Mouse (Mus musculus): Measurements from ENCODE around the gene Tchh. TPM values are rescaled to one million over a fixed set of nuclear protein-coding genes. Genes with fewer than 3 reads are reported as not detected.
"Not testable (repeated sequence)": the region's sequence is repeated elsewhere in the genome, so short reads cannot be mapped to it uniquely, and the experiment has no call there.

Tchh gene
- polyA plus RNA-seq (2016; fragmentation: Nextera tagmentation; extraction: Ambion mirVana) = 0.11 and 0.16 TPM in 2 replicates

DNA sequence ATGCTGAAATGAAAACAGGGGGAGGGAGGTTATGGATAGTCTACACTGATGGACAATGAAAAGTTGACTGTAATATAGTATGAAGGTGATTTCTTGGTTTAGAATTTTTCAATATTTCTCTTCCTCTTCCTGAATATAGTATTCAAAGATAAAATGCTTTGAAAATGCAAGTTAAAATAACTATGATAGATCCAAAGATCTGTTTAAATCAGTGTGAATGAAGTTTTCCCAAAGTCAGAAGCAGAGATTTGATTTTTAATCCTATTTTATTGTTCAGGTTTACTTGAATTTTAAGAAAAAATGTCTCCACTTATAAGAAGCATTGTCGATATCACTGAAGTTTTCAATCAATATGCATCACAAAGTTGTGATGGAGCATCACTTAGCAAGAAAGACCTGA lies at the start of gene Tchh:
Tchh (plus strand) TSS at position 301 of the 400 bp plus-strand sequence.
- H3K4me2 ChIP-seq = no peak within 1 kb of the TSS
- peaks cover 59% of the 10 kb centered on the region for H3K27me3 ChIP-seq (replicated peaks)

DNA sequence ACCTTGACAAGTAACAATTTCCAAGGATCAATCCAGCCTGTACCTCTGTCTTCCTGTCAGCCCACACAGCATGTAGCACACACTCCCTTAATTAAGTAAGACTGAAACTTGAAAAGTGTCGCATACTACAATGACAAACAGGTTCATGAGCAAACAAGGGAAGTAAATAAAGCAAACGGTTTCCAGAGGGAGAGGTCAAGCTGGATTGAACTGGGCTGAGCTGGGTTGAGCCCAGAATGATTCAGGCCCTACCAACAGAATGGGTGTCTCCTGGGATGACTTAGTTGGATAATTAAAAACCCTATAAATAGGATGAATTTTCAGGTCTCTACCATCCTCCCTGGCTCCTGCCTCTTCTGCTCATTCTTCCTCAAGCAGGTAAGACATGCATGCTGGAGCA lies 48.8 kb upstream of the Tchh start, which contains the start of gene Rptn:
Rptn (plus strand) TSS at position 334 of the 400 bp plus-strand sequence.
- H3K9me3 ChIP-seq (replicated peaks) = no peaks in the 10 kb centered on the region
- no peaks in the 10 kb centered on the region for H3K27me3 ChIP-seq (replicated peaks)
- H3K36me3 ChIP-seq = no peaks in the 10 kb centered on the region
- H3K4me1 ChIP-seq = no peaks in the 10 kb centered on the region
- no peak for ATAC-seq
- H3K4me3 ChIP-seq = no peak within 1 kb of the TSS
- H3K9ac ChIP-seq = no peak within 1 kb of the TSS
- no peak within 1 kb of the TSS for H3K4me2 ChIP-seq
- H3K27ac ChIP-seq = no peak within 1 kb of the TSS
- 46% methylated on average over 2 of the region's 2 CpGs for WGBS (ENCODE audit: insufficient replicate concordance)

More for the DNA sequence above, at the start of gene Tchh:
- 0 out of 2 replicates have a peak, but pooled peaks cover 5% of the 10 kb centered on the region for H3K4me1 ChIP-seq
- H3K27ac ChIP-seq = no peak within 1 kb of the TSS
- H3K9me3 ChIP-seq (replicated peaks) = no peaks in the 10 kb centered on the region
- WGBS (ENCODE audit: insufficient replicate concordance) = 62% methylated on average over 1 of the region's 1 CpGs
- ATAC-seq = no peak
- no peak within 1 kb of the TSS for H3K9ac ChIP-seq
- H3K36me3 ChIP-seq = no peaks in the 10 kb centered on the region
- no peak within 1 kb of the TSS for H3K4me3 ChIP-seq

DNA sequence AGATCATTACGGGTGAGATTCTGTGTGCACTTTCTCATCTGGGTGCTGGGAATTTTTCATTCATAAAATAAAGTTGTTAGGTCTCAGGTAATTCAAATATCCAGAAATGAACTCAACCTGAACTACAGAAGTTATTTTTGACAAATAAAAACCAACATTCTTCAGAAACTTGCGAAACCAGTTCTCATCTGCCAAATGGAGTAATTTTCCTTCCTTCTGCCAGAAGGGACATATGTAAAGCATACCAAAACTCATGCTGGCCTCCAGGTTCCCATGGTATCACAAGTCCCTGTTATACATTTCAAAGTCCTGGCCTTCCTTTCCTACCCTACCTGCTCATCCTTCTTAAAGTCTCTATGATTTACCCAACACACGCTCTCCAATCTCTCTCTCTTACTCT lies 38.2 kb upstream of the Tchh start:
- 80% methylated on average over 3 of the region's 3 CpGs for WGBS (ENCODE audit: insufficient replicate concordance)
- H3K4me3 ChIP-seq = no peak overlapping the region
- H3K9ac ChIP-seq = no peak overlapping the region
- no peaks in the 10 kb centered on the region for H3K4me1 ChIP-seq
- H3K27ac ChIP-seq = no peak overlapping the region
- H3K4me2 ChIP-seq = no peak overlapping the region
- ATAC-seq = no peak
- no peaks in the 10 kb centered on the region for H3K9me3 ChIP-seq (replicated peaks)
- H3K27me3 ChIP-seq (replicated peaks) = no peaks in the 10 kb centered on the region
- no peaks in the 10 kb centered on the region for H3K36me3 ChIP-seq

DNA sequence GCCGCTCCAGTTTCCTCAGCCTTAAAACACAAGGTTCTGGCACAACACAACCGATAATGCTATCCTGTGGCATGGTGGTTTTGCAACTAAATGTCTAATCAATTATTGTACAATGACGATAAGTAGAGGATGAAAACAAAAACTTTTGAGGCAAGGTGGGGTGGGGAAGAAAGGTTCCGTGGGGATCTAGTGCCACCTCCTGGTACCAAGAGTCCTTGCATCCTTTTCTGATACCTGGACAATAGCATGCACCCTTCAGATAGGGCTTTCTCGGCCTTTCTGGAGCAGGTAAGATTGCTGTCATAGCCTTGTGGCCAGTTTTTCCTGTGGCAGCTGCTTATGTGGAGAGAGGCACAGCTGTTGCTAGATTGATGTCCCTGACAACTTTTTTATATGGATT lies 35.1 kb upstream of the Tchh start:
- Histone ChIP-seq H3K27ac (no peak overlapping the region), H3K9ac (no peak overlapping the region), H3K36me3 (no peaks in the 10 kb centered on the region), H3K9me3 (replicated peaks) (no peaks in the 10 kb centered on the region), H3K4me3 (no peak overlapping the region), H3K4me1 (no peaks in the 10 kb centered on the region), H3K4me2 (no peak overlapping the region), H3K27me3 (replicated peaks) (no peaks in the 10 kb centered on the region)
- no peak for ATAC-seq
- WGBS (ENCODE audit: insufficient replicate concordance) = 28% methylated on average over 5 of the region's 5 CpGs

DNA sequence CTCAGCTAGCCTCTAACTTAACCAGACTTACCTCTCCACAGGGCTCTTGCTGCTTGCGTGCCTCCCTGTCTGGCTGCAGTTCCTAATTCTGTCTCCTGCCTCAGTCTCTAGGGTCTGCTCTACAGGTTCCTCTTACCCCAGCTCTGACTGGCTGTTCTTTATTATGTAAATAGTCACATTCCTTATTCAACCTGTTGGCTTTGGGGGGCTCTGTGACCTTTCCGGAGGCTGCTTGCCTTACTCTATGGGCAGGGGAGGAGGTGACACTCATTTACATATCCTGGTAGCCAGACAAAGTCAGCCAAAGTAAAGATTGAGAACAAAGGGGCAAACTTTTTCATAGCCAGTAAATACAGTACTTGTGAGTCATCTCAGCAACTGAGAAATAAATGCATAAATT lies 30.2 kb upstream of the Tchh start:
- Histone ChIP-seq H3K36me3 (no peaks in the 10 kb centered on the region), H3K4me1 (no peaks in the 10 kb centered on the region), H3K9ac (no peak overlapping the region), H3K9me3 (replicated peaks) (no peaks in the 10 kb centered on the region), H3K4me3 (no peak overlapping the region), H3K27ac (no peak overlapping the region), H3K4me2 (no peak overlapping the region), H3K27me3 (replicated peaks) (no peaks in the 10 kb centered on the region)
- 29% methylated on average over 2 of the region's 2 CpGs for WGBS (ENCODE audit: insufficient replicate concordance)
- ATAC-seq = no peak

DNA sequence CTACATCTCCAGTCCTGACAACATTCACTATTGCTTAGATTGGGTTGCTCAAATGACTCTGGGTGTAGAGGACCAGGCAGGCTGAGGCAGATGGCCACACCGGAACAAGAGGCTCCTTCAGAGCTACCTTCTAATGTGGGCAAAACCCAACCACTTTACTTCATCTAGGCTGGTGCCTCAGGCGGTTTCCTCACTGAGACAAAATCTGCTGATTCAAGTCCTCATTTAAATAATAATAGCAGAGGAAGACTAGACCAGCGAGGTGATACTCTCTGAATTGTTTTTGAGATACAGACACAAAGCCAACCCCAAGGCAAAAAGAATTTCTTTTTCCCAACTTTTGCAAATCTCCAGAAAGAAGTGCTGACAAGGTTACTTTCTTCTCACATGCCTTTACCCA lies 10.5 kb upstream of the Tchh start:
- H3K27me3 ChIP-seq (replicated peaks) = no peaks in the 10 kb centered on the region
- H3K4me2 ChIP-seq = no peak overlapping the region
- no peak overlapping the region for H3K27ac ChIP-seq
- no peaks in the 10 kb centered on the region for H3K36me3 ChIP-seq
- 44% methylated on average over 3 of the region's 3 CpGs for WGBS (ENCODE audit: insufficient replicate concordance)
- H3K9me3 ChIP-seq (replicated peaks) = no peaks in the 10 kb centered on the region
- no peak for ATAC-seq
- no peak overlapping the region for H3K4me3 ChIP-seq
- no peak overlapping the region for H3K9ac ChIP-seq
- no peaks in the 10 kb centered on the region for H3K4me1 ChIP-seq

DNA sequence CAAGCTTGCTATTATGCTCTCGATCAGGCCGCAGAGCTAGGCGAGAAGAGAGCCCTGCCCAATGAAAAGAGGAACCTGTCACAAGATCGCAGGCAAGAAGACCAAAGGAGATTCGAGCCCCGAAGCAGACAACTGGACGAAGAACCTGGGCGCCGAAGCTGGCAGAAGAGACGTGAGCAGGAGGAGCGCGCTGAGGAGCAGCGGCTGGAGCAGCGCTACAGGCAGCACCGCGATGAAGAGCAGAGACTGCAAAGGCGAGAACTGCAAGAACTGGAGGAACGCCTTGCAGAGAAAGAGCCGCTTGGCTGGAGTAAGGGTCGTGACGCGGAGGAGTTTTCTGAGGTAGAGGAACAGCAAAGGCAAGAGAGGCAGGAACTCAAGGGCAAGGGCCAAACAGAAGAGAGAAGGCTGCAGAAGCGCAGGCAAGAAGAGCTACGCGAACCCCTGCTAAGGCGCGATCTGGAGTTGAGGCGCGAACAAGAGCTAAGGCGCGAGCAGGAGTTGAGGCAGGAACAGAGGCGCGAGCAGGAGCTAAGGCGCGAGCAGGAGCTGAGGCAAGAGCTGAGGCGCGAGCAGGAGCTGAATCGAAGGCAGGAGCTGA lies 1.5 kb downstream of the Tchh start:
- Histone ChIP-seq H3K27ac (no peak overlapping the region), H3K9me3 (replicated peaks) (no peaks in the 10 kb centered on the region), H3K36me3 (no peaks in the 10 kb centered on the region), H3K27me3 (replicated peaks) (peaks cover 69% of the 10 kb centered on the region), H3K4me1 (0 out of 2 replicates have a peak, but pooled peaks cover 5% of the 10 kb centered on the region), H3K9ac (no peak overlapping the region), H3K4me2 (peak overlapping the region; percentile 70), H3K4me3 (peak overlapping the region; percentile 50)
- ATAC-seq = no peak
- 2% methylated on average over 38 of the region's 38 CpGs for WGBS (ENCODE audit: insufficient replicate concordance)

DNA sequence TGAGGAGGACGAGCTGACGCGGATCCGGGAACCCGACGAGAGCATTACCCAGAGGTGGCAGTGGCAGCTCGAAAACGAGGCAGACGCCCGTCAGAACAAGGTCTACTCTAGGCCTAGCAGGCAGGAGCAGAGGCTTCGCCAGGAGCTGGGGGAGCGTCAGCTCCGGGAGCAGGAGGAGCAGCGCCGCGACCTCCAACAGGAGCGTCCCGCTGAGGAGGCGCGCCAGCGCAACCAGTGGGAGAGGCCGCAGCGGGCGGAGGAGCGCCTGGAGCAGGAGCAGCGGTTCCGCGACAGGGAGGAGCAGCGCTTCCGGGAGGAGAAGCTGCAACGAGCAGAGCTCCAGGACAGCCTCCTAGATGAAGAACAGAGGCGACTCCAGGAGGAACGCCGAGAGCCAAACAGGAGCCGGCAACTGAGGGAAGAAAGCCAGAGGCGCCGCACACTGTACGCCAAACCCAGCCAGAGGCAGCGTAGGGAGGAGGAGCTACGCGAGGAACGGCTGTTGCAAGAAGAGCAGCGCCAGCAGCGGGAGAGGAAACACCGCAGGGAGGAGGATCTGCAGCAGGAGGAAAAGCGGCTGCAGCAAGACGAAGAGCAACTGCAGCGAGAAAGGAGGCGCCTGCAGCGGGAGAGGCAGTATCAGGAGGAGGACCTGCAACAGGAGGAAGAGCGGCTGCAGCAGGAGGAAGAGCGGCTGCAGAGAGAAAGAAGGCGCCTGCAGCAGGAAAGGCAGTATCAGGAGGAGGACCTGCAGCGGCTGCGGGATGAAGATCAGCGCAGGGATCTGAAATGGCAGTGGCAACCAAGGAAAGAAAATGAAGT lies 2.4 kb downstream of the Tchh start:
- WGBS (ENCODE audit: insufficient replicate concordance) = under 1% methylated on average over 56 of the region's 56 CpGs
- peaks cover 71% of the 10 kb centered on the region for H3K27me3 ChIP-seq (replicated peaks)
- H3K27ac ChIP-seq = no peak overlapping the region
- peak; percentile 65 for ATAC-seq
- H3K4me3 ChIP-seq = peak overlapping the region; percentile 50
- H3K36me3 ChIP-seq = no peaks in the 10 kb centered on the region
- H3K9me3 ChIP-seq (replicated peaks) = no peaks in the 10 kb centered on the region
- peak overlapping the region; percentile 70 for H3K4me2 ChIP-seq
- H3K4me1 ChIP-seq = 0 out of 2 replicates have a peak, but pooled peaks cover 5% of the 10 kb centered on the region
- no peak overlapping the region for H3K9ac ChIP-seq

DNA sequence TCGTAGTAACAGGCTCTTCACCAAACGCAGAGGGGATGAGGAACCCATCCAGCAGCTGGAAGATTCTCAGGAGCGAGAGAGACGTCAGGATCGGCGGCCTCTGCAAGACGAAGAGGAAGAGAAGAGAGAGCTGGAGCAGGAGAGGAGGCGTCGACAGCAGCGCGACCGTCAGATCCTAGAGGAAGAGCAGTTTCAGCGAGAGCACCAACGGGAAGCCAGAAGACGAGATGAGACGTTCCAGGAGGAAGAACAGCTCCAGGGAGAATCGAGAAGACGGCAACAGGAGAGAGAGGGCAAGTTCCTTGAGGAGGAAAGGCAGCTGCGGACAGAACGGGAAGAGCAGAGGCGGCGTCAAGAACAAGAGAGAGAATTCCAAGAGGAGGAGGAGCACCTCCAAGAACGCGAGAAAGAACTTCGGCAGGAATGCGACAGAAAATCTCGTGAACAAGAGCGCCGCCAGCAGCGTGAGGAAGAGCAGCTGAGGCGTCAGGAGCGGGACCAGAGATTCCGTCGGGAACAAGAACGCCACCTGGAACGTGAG lies 3.1 kb downstream of the Tchh start:
- no peak for ATAC-seq
- Histone ChIP-seq H3K36me3 (no peaks in the 10 kb centered on the region), H3K27ac (no peak overlapping the region), H3K9me3 (replicated peaks) (no peaks in the 10 kb centered on the region), H3K4me2 (peak overlapping the region; percentile 70), H3K27me3 (replicated peaks) (peaks cover 78% of the 10 kb centered on the region), H3K4me1 (0 out of 2 replicates have a peak, but pooled peaks cover 5% of the 10 kb centered on the region), H3K9ac (no peak overlapping the region), H3K4me3 (peak overlapping the region; percentile 50)
- 1% methylated on average over 36 of the region's 36 CpGs for WGBS (ENCODE audit: insufficient replicate concordance)

DNA sequence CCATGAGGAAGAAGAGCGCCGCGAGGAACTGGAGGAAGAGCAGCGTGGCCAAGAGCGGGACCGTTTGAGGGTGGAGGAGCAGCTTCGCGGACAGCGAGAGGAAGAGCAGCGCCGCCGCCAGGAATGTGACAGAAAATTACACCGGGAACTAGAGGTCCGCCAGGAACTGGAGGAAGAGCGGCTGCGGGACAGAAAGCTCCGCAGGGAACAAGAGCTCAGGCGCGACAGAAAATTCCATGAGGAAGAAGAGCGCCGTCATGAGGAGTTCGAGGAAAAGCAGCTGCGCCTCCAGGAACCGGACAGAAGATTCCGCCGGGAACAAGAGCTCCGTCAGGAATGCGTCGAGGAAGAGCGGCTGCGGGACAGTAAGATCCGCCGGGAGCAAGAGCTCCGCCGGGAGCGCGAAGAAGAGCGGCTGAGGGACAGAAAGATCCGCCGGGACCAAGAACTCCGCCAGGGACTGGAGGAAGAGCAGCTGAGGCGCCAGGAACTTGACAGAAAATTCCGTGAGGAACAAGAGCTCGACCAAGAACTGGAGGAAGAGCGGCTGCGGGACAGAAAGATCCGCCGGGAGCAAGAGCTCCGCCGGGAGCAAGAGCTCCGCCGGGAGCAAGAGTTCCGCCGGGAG lies 4.1 kb downstream of the Tchh start:
- peaks cover 70% of the 10 kb centered on the region for H3K27me3 ChIP-seq (replicated peaks)
- no peaks in the 10 kb centered on the region for H3K9me3 ChIP-seq (replicated peaks)
- H3K4me2 ChIP-seq = peak overlapping the region; percentile 70
- H3K27ac ChIP-seq = no peak overlapping the region
- WGBS (ENCODE audit: insufficient replicate concordance) = under 1% methylated on average over 54 of the region's 54 CpGs
- H3K4me3 ChIP-seq = peak overlapping the region; percentile 40
- ATAC-seq = no peak
- no peak overlapping the region for H3K9ac ChIP-seq
- H3K36me3 ChIP-seq = no peaks in the 10 kb centered on the region
- 0 out of 2 replicates have a peak, but pooled peaks cover 5% of the 10 kb centered on the region for H3K4me1 ChIP-seq

DNA sequence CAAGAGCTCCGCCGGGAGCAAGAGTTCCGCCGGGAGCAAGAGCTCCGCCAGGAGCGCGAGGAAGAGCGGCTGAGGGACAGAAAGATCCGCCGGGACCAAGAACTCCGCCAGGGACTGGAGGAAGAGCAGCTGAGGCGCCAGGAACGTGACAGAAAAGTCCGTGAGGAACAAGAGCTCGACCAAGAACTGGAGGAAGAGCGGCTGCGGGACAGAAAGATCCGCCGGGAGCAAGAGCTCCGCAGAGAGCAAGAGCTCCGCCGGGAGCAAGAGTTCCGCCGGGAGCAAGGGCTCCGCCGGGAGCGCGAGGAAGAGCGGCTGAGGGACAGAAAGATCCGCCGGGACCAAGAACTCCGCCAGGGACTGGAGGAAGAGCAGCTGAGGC lies 4.6 kb downstream of the Tchh start:
- Histone ChIP-seq H3K4me2 (peak overlapping the region; percentile 70), H3K4me3 (peak overlapping the region; percentile 40), H3K27me3 (replicated peaks) (peaks cover 73% of the 10 kb centered on the region)
- not testable (repeated sequence) for H3K4me1 ChIP-seq; H3K9ac ChIP-seq; ATAC-seq; H3K9me3 ChIP-seq (replicated peaks); H3K27ac ChIP-seq; H3K36me3 ChIP-seq
- 1% methylated on average over 32 of the region's 32 CpGs for WGBS (ENCODE audit: insufficient replicate concordance)
